Mouse (Mus musculus) stomach, embryonic 14.5 days (tissue): Measurements from ENCODE around the gene Eya4. TPM values are rescaled to one million over a fixed set of nuclear protein-coding genes. Genes with fewer than 3 reads are reported as not detected.

Experiments used
- ATAC-seq: fragments of 200-750 bp; cut with Nextera tagmentation; 2 replicates; pipeline ENCODE4 v1.8.0; 2017; ENCODE audit warnings: low read depth, moderate TSS enrichment; ENCODE audit not compliant: insufficient number of reproducible peaks, insufficient read depth, low FRiP score
- H3K27ac ChIP-seq: fragments of 300-500 bp; sonication (generic); 2 replicates; pipeline ENCODE4 v1.5.1; 2014; ENCODE audit warnings: mild to moderate bottlenecking, low read length, moderate library complexity, mixed read lengths
- H3K27me3 ChIP-seq: fragments of 300-500 bp; sonication (generic); 2 replicates; pipeline ENCODE4 v1.6.1; 2014; ENCODE audit warnings: low read length, control low read depth, mixed read lengths; ENCODE audit not compliant: control insufficient read depth, insufficient read depth
- H3K36me3 ChIP-seq: fragments of 300-500 bp; sonication (generic); 2 replicates; pipeline ENCODE4 v1.6.1; 2014; ENCODE audit warnings: mild to moderate bottlenecking, control low read depth, low read length, moderate library complexity, mixed read lengths; ENCODE audit not compliant: control insufficient read depth, insufficient read depth
- H3K4me1 ChIP-seq: fragments of 300-500 bp; sonication (generic); 2 replicates; pipeline ENCODE4 v1.6.1; 2014; ENCODE audit warnings: low read length, control low read depth, mixed read lengths; ENCODE audit not compliant: control insufficient read depth, insufficient read depth
- H3K4me2 ChIP-seq: fragments of 300-500 bp; sonication (generic); replicated peaks from 2 replicates; pipeline ENCODE4 v1.6.1; 2014; ENCODE audit warnings: low read depth, low read length, control low read depth
- H3K4me3 ChIP-seq: fragments of 300-500 bp; sonication (generic); 2 replicates; pipeline ENCODE4 v1.5.1; 2014; ENCODE audit warnings: low read depth, low read length, control low read depth
- H3K9ac ChIP-seq: fragments of 300-500 bp; sonication (generic); replicated peaks from 2 replicates; pipeline ENCODE4 v1.6.1; 2014; ENCODE audit warnings: low read depth, mild to moderate bottlenecking, control low read depth, low read length, moderate library complexity, mixed read lengths
- H3K9me3 ChIP-seq: fragments of 300-500 bp; sonication (generic); 2 replicates; pipeline ENCODE4 v1.6.1; 2016; ENCODE audit warnings: low read depth, low read length, control low read depth; ENCODE audit not compliant: control insufficient read depth
- WGBS: fragments of 180-500 bp; shearing (Covaris S2); extraction: QIAGEN DNeasy Blood & Tissue Kit; methylation state at CpG from one replicate; pipeline ENCODE4 v1.1.7; 2014; 5-methylcytosine and 5-hydroxymethylcytosine counted together
- polyA plus RNA-seq: library from polyadenylated mRNA; unstranded; fragments of >200 nt; fragmentation: Nextera tagmentation; extraction: Ambion mirVana; gene quantifications from 2 replicates; pipeline ENCODE4 v1.2.1, GENCODE M21; 2014

Gene Eya4
- polyA plus RNA-seq, 1 experiment from 2014 or later = 1.7 TPM

DNA sequence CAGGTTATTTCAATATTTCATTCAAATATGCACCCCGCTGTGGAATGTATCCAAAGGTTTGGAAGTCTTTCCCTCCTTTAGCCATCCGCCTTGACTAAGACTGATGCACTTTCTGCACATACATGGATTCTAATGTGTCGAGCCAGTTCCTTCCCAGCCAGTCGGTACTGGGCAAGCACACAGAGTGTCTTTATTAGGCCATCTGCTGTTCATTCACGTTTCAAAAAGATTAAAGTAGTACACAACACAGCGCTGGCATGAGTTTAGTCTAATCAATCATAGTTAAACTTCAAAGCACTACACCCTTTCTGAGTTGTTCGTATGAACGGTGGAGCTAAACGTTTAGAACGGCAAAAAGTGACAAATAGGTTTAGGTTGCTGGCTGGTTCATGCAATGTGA lies 190.7 kb downstream of the Eya4 start:
- Histone ChIP-seq H3K9me3 (no peaks in the 10 kb centered on the region), H3K4me2 (no peak overlapping the region), H3K4me3 (no peak overlapping the region), H3K27me3 (no peaks in the 10 kb centered on the region), H3K27ac (no peak overlapping the region), H3K9ac (no peak overlapping the region), H3K4me1 (no peaks in the 10 kb centered on the region), H3K36me3 (no peaks in the 10 kb centered on the region)
- WGBS = 29% methylated on average over 10 of the region's 10 CpGs
- no peak for ATAC-seq

DNA sequence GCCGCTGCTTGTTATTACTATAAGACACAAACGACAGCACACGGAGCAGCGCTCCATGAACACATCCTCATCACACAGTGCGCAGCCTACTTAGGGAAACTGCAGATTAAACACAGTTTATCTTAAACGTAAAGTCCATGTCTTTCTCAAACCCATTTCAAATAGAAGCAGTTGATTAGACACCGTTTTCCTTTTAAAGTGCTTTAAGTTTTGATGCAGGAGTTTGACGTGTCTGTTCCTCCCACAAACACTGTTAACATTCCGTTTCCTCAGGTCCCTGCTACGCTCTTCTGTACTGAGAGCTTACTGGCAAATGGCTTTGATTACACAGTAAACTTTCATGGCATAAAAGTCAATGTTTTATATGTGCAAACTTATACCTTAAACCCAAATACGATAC lies 191.4 kb downstream of the Eya4 start:
- H3K9ac ChIP-seq = no peak overlapping the region
- no peaks in the 10 kb centered on the region for H3K27me3 ChIP-seq
- no peak for ATAC-seq
- no peaks in the 10 kb centered on the region for H3K9me3 ChIP-seq
- H3K36me3 ChIP-seq = no peaks in the 10 kb centered on the region
- no peaks in the 10 kb centered on the region for H3K4me1 ChIP-seq
- H3K4me2 ChIP-seq = no peak overlapping the region
- H3K27ac ChIP-seq = no peak overlapping the region
- WGBS = 55% methylated on average over 11 of the region's 11 CpGs
- H3K4me3 ChIP-seq = no peak overlapping the region

DNA sequence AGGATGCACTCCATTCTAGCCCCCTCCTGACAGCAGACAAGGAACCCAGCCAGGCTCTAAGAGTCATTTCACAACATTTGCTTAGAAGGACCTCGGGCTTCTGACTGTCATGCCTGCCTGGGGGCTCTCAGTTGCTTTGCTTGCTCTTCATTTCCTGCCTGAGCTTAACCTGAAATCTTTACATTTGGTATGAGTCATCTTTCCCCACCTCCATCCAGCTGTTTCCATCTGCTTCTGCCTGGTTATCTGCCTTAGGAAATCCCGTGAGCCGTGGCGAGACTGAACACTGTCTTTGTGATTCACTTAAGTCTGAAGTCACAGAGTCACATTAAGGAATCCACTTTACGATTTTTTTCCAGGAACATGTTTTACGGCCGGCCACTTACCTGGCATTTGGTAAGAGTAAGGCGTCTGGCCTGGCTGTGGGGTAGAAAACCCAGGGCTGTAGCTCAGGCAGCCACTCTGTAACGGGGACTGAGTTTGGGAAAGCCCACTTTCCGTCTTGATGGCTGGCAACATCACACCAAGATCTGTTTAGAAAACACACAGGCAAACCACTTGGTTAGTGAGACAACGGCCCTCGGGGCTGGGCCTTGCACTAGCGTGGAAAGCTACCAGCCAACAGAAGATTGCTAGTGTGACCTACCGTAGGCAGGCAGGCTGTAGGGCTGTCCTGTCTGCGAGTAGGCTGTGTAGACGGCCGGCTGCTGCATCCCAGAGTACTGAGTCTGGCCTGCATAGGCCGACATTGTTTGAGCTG lies 193.5 kb downstream of the Eya4 start:
- ATAC-seq = no peak
- no peak overlapping the region for H3K4me2 ChIP-seq
- H3K9ac ChIP-seq = no peak overlapping the region
- no peaks in the 10 kb centered on the region for H3K9me3 ChIP-seq
- H3K27ac ChIP-seq = no peak overlapping the region
- WGBS = 52% methylated on average over 18 of the region's 18 CpGs
- no peaks in the 10 kb centered on the region for H3K27me3 ChIP-seq
- H3K4me3 ChIP-seq = no peak overlapping the region
- no peaks in the 10 kb centered on the region for H3K4me1 ChIP-seq
- no peaks in the 10 kb centered on the region for H3K36me3 ChIP-seq

- Histone ChIP-seq H3K9me3 (no peaks in the 10 kb centered on the region), H3K27ac (no peak overlapping the region), H3K4me2 (no peak overlapping the region), H3K4me1 (no peaks in the 10 kb centered on the region), H3K4me3 (no peak overlapping the region), H3K9ac (no peak overlapping the region), H3K36me3 (no peaks in the 10 kb centered on the region), H3K27me3 (no peaks in the 10 kb centered on the region)
- ATAC-seq = no peak
- WGBS = 98% methylated on average over 3 of the region's 3 CpGs
These were observed 200.2 kb downstream of the Eya4 start for GRCm38 (mm10) chr10:23150401-23150800.

GRCm38 (mm10) chr10:23144616-23145015 lies 206.0 kb downstream of the Eya4 start:
- Histone ChIP-seq H3K4me1 (no peaks in the 10 kb centered on the region), H3K9ac (no peak overlapping the region), H3K36me3 (no peaks in the 10 kb centered on the region), H3K4me2 (no peak overlapping the region), H3K27ac (no peak overlapping the region), H3K9me3 (no peaks in the 10 kb centered on the region), H3K27me3 (no peaks in the 10 kb centered on the region), H3K4me3 (no peak overlapping the region)
- ATAC-seq = no peak
- WGBS = 58% methylated on average over 2 of the region's 2 CpGs

- H3K27ac ChIP-seq = no peak overlapping the region
- H3K36me3 ChIP-seq = no peaks in the 10 kb centered on the region
- no peak for ATAC-seq
- no peak overlapping the region for H3K4me2 ChIP-seq
- no peaks in the 10 kb centered on the region for H3K9me3 ChIP-seq
- H3K27me3 ChIP-seq = no peaks in the 10 kb centered on the region
- H3K4me3 ChIP-seq = no peak overlapping the region
- no peak overlapping the region for H3K9ac ChIP-seq
- WGBS = 81% methylated on average over 1 of the region's 1 CpGs
- no peaks in the 10 kb centered on the region for H3K4me1 ChIP-seq
These were observed 222.6 kb downstream of the Eya4 start for GRCm38 (mm10) chr10:23127947-23128346.

DNA sequence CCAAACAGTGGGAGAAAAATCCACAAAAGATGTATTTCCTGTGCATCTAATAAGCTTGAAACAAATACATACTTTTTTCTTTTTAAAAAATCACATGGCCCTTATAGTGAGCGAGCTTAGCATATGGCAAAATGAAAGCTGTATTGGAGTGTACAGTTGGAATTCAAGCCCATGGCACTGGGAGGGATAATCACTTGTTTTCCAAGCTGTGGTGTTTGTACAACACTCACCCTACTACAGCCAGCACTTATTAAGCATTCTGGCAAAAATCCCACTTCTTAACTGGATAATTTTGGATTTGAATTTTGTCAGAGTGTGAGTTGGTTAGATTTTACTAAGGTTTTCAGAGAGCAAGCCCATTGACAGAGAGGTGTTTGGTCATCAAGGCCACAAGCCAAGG lies 223.4 kb downstream of the Eya4 start:
- H3K27ac ChIP-seq = no peak overlapping the region
- no peak overlapping the region for H3K4me3 ChIP-seq
- no peaks in the 10 kb centered on the region for H3K27me3 ChIP-seq
- ATAC-seq = no peak
- H3K4me1 ChIP-seq = no peaks in the 10 kb centered on the region
- H3K9ac ChIP-seq = no peak overlapping the region
- H3K9me3 ChIP-seq = no peaks in the 10 kb centered on the region
- no peak overlapping the region for H3K4me2 ChIP-seq
- 85% methylated on average over 1 of the region's 1 CpGs for WGBS
- no peaks in the 10 kb centered on the region for H3K36me3 ChIP-seq

- ATAC-seq = no peak
- H3K4me2 ChIP-seq = no peak overlapping the region
- no peaks in the 10 kb centered on the region for H3K36me3 ChIP-seq
- H3K9ac ChIP-seq = no peak overlapping the region
- H3K4me3 ChIP-seq = no peak overlapping the region
- WGBS = 91% methylated on average over 5 of the region's 5 CpGs
- no peaks in the 10 kb centered on the region for H3K4me1 ChIP-seq
- H3K27me3 ChIP-seq = no peaks in the 10 kb centered on the region
- H3K27ac ChIP-seq = no peak overlapping the region
- H3K9me3 ChIP-seq = no peaks in the 10 kb centered on the region
These were observed 224.1 kb downstream of the Eya4 start for GRCm38 (mm10) chr10:23126529-23126928.

GRCm38 (mm10) chr10:23120437-23120836 lies 230.1 kb downstream of the Eya4 start:
- H3K4me3 ChIP-seq = no peak overlapping the region
- no peaks in the 10 kb centered on the region for H3K36me3 ChIP-seq
- peaks cover 3% of the 10 kb centered on the region; the same call in 1 of the 2 replicates for H3K4me1 ChIP-seq
- no peaks in the 10 kb centered on the region for H3K9me3 ChIP-seq
- H3K9ac ChIP-seq = no peak overlapping the region
- 32% methylated on average over 2 of the region's 2 CpGs for WGBS
- H3K27me3 ChIP-seq = no peaks in the 10 kb centered on the region
- ATAC-seq = no peak
- no peak overlapping the region for H3K4me2 ChIP-seq
- no peak overlapping the region for H3K27ac ChIP-seq
